Mouse (Mus musculus) hindbrain, embryonic 16.5 days (tissue): ENCODE measurements around the gene Fut9. TPM values are rescaled to one million over a fixed set of nuclear protein-coding genes. Genes with fewer than 3 reads are reported as not detected.

ENCODE experiments used
- ATAC-seq: fragments of 200-750 bp; cut with Nextera tagmentation; 2 replicates; pipeline ENCODE4 v1.8.0; 2017; ENCODE audit warnings: moderate TSS enrichment, moderate library complexity
- H3K27ac ChIP-seq: fragments of 300-500 bp; sonication (generic); 2 replicates; pipeline ENCODE4 v1.5.1; 2014; ENCODE audit warnings: low read depth, mild to moderate bottlenecking, control low read depth, low read length, moderate library complexity
- H3K27me3 ChIP-seq: fragments of 300-500 bp; sonication (generic); replicated peaks from 2 replicates; pipeline ENCODE4 v1.6.1; 2014; ENCODE audit warnings: low read length; ENCODE audit not compliant: control insufficient read depth, insufficient read depth
- H3K36me3 ChIP-seq: fragments of 300-500 bp; sonication (generic); 2 replicates; pipeline ENCODE4 v1.6.1; 2014; ENCODE audit warnings: mild to moderate bottlenecking, low read length, moderate library complexity, mixed read lengths; ENCODE audit not compliant: control insufficient read depth, insufficient read depth
- H3K4me1 ChIP-seq: fragments of 300-500 bp; sonication (generic); 2 replicates; pipeline ENCODE4 v1.6.1; 2014; ENCODE audit warnings: low read depth, low read length; ENCODE audit not compliant: control insufficient read depth, insufficient read depth
- H3K4me2 ChIP-seq: fragments of 300-500 bp; sonication (generic); 2 replicates; pipeline ENCODE4 v1.6.1; 2014; ENCODE audit warnings: mild to moderate bottlenecking, low read length, control low read depth, moderate library complexity
- H3K4me3 ChIP-seq: fragments of 300-500 bp; sonication (generic); 2 replicates; pipeline ENCODE4 v1.5.1; 2014; ENCODE audit warnings: mild to moderate bottlenecking, low read length, control low read depth, moderate library complexity
- H3K9ac ChIP-seq: fragments of 300-500 bp; sonication (generic); 2 replicates; pipeline ENCODE4 v1.6.1; 2014; ENCODE audit warnings: low read depth, mild to moderate bottlenecking, control low read depth, low read length, moderate library complexity
- H3K9me3 ChIP-seq: fragments of 300-500 bp; sonication (generic); 2 replicates; pipeline ENCODE4 v1.6.1; 2014; ENCODE audit warnings: mild to moderate bottlenecking, low read length, moderate library complexity; ENCODE audit not compliant: control insufficient read depth
- WGBS: fragments of 180-500 bp; shearing (Covaris S2); extraction: QIAGEN DNeasy Blood & Tissue Kit; methylation state at CpG from one replicate; pipeline ENCODE4 v1.1.7; 2014; 5-methylcytosine and 5-hydroxymethylcytosine counted together
- polyA plus RNA-seq: library from polyadenylated mRNA; unstranded; fragments of >200 nt; fragmentation: Nextera tagmentation; extraction: Ambion mirVana; gene quantifications from 2 replicates; pipeline ENCODE4 v1.2.1, GENCODE M21; 2015

Fut9 gene
- polyA plus RNA-seq, 1 experiment from 2014 or later: 16.4 TPM

DNA sequence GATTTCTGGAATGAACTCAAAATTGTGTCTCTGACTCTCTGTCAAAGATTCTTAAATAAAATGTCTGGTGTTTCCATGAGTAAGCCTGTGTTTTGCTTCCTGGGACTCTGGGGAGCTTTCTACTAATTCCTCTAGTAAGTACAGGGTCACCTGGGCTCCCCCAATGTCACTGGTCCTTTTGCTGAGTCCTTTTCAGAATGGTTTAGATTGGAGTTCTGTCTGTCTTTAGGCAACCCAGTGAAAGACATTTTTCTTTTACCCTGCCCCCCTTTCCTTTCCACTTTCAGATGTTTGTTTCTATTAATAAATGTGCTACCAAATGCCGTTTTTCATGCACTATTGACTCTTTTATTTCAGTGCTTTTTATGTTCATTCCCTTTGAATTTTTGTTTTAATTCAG is 173.0 kb downstream of the Fut9 start:
- H3K4me1 ChIP-seq: no peaks in the 10 kb centered on the region
- no peak overlapping the region for H3K4me3 ChIP-seq
- H3K4me2 ChIP-seq: no peak overlapping the region
- H3K27ac ChIP-seq: no peak overlapping the region
- no peak overlapping the region for H3K9ac ChIP-seq
- no peaks in the 10 kb centered on the region for H3K9me3 ChIP-seq
- no peaks in the 10 kb centered on the region for H3K27me3 ChIP-seq
- 29% methylated on average over 1 of the region's 1 CpGs for WGBS
- no peaks in the 10 kb centered on the region for H3K36me3 ChIP-seq
- ATAC-seq: peak; percentile 12; the same call in 1 of the 2 replicates

DNA sequence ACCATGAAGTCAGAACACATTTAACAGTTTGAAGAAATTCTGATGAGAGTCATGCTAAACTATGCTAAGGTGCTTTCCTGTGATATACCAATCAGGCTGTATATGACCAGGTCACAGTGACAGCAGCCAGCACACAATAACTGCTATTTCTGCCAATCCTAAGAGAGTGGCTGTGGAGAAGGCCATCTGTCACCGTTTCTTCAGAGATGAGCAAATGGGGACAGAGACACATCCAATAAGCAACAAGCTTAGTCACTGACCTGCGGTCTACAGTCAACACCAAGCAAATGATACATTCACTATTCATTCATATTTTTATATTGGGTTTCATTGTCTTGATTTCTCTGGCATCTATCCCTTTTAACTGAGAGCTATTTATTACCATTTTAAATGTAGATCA is 176.9 kb downstream of the Fut9 start:
- Histone ChIP-seq H3K4me3 (no peak overlapping the region), H3K9me3 (no peaks in the 10 kb centered on the region), H3K4me2 (no peak overlapping the region), H3K27me3 (no peaks in the 10 kb centered on the region), H3K36me3 (peaks cover 3% of the 10 kb centered on the region; the same call in 1 of the 2 replicates), H3K27ac (no peak overlapping the region), H3K4me1 (no peaks in the 10 kb centered on the region), H3K9ac (no peak overlapping the region)
- ATAC-seq: peak; percentile 46; the same call in 1 of the 2 replicates
- 78% methylated on average over 2 of the region's 2 CpGs for WGBS

DNA sequence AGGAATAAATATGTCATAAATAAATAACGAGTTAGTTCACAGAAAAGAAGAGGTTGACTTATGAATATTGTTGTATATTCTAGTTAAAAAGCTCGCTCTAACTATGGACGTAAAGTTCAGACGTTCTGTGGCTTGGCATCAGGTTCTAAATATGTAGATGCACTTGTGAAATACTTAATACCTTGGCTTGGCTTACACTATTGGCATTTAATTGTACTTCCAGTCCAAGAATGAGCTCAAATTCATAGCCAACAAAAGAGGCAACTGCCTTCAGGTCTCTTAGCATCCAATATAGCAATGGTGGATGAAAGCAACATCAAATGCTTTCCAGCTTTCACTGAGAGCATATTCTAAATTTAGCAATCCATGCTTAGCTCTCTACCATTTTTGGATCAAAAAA is 182.7 kb downstream of the Fut9 start:
- no peak for ATAC-seq
- no peaks in the 10 kb centered on the region for H3K4me1 ChIP-seq
- no peaks in the 10 kb centered on the region for H3K27me3 ChIP-seq
- WGBS: 89% methylated on average over 4 of the region's 4 CpGs
- H3K4me2 ChIP-seq: no peak overlapping the region
- H3K27ac ChIP-seq: no peak overlapping the region
- no peaks in the 10 kb centered on the region for H3K9me3 ChIP-seq
- no peak overlapping the region for H3K4me3 ChIP-seq
- peaks cover 3% of the 10 kb centered on the region; the same call in 1 of the 2 replicates for H3K36me3 ChIP-seq
- H3K9ac ChIP-seq: no peak overlapping the region

DNA sequence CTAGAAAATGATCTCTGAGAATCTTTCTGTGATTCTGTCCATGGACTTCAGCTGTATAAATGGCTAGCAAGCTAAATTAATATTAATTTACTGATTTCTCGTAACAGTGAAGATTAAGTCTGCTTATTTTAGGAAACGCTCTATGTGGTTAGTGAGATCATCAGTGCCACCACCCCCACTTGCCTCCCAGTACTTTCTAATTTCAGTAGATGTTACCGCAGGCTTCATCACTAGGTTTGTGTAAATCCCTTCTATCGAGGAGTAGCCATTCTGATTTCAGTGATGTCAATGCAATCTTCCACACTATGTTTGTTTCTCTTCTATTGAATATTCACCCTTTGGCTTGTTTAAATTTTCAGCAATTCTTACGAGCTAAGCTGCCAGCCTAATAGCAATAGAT is 186.6 kb downstream of the Fut9 start:
- 91% methylated on average over 5 of the region's 5 CpGs for WGBS
- no peaks in the 10 kb centered on the region for H3K4me1 ChIP-seq

GRCm38 (mm10) chr4:25610481-25610880 is 189.6 kb downstream of the Fut9 start:
- no peak overlapping the region for H3K4me2 ChIP-seq
- H3K27me3 ChIP-seq: no peaks in the 10 kb centered on the region
- no peaks in the 10 kb centered on the region for H3K9me3 ChIP-seq
- no peaks in the 10 kb centered on the region for H3K4me1 ChIP-seq
- WGBS: 49% methylated on average over 2 of the region's 2 CpGs
- no peaks in the 10 kb centered on the region for H3K36me3 ChIP-seq
- H3K9ac ChIP-seq: no peak overlapping the region
- H3K27ac ChIP-seq: no peak overlapping the region
- ATAC-seq: no peak
- H3K4me3 ChIP-seq: no peak overlapping the region

More for the DNA sequence above, 186.6 kb downstream of the Fut9 start:
- no peak overlapping the region for H3K9ac ChIP-seq
- H3K4me2 ChIP-seq: no peak overlapping the region
- no peak overlapping the region for H3K27ac ChIP-seq
- H3K27me3 ChIP-seq: no peaks in the 10 kb centered on the region
- no peak overlapping the region for H3K4me3 ChIP-seq
- H3K9me3 ChIP-seq: no peaks in the 10 kb centered on the region
- no peaks in the 10 kb centered on the region for H3K36me3 ChIP-seq
- no peak for ATAC-seq

DNA sequence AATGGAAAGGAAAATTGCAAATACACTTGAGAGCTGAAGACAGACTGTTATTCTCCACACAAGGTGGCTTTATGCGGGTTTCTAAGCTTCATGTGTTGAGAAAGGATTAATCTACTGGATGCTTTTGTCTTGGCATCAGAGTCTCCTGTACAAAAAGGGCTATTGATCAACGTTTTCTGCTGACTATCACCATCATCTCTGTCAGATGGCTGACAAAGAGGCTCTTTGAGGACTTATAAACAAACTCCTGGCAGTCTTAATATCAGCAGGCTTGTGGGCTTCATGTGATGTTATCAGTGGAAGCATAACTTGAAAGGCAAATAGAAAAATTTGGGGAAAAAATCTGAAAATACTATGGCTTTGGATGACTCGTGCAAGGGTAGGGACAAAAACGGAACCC is 206.8 kb downstream of the Fut9 start:
- no peaks in the 10 kb centered on the region for H3K4me1 ChIP-seq
- ATAC-seq: no peak
- no peak overlapping the region for H3K27ac ChIP-seq
- no peak overlapping the region for H3K4me3 ChIP-seq
- H3K4me2 ChIP-seq: no peak overlapping the region
- H3K36me3 ChIP-seq: no peaks in the 10 kb centered on the region
- H3K9me3 ChIP-seq: no peaks in the 10 kb centered on the region
- H3K9ac ChIP-seq: no peak overlapping the region
- H3K27me3 ChIP-seq: no peaks in the 10 kb centered on the region
- WGBS: 75% methylated on average over 4 of the region's 4 CpGs
